Mouse (Mus musculus): ENCODE results near the gene Arhgef38. TPM values are rescaled to one million over a fixed set of nuclear protein-coding genes. Genes with fewer than 3 reads are reported as not detected.

Arhgef38 gene
- total and polyA plus RNA-seq, 3 experiments = 0.11 to 0.15 TPM; not detected in 1

- Histone ChIP-seq H3K4me3 (ENCODE audit: low read depth, low read length) (peak overlapping the region; percentile 97), H3K27me3 (ENCODE audit: insufficient read depth, low read length) (no peaks in the 10 kb centered on the region), H3K4me1 (ENCODE audit: insufficient read depth, low read depth, low read length) (peaks cover 30% of the 10 kb centered on the region), H3K9me3 (replicated peaks) (no peaks in the 10 kb centered on the region), H3K36me3 (replicated peaks) (peaks cover 13% of the 10 kb centered on the region)
- no peak for TF ChIP-seq POLR2AphosphoS5 (IDR thresholded peaks at IDR 0.05; ENCODE audit: insufficient replicate concordance, low read depth, low read length)
- no peak for TF ChIP-seq CTCF (IDR thresholded peaks at IDR 0.05; ENCODE audit: low read depth, low read length)
- TF ChIP-seq TAL1 (conservative IDR thresholded peaks at IDR 0.05; ENCODE audit: low read depth, low read length) = no peak
- no peak for TF ChIP-seq GATA1 (IDR thresholded peaks at IDR 0.05; ENCODE audit: borderline replicate concordance, low read length)
- TF ChIP-seq GATA2 (IDR thresholded peaks at IDR 0.05; ENCODE audit: borderline replicate concordance, low read depth, low read length) = no peak
- no peak for ATAC-seq (ENCODE audit: extremely low read depth, insufficient number of reproducible peaks, low FRiP score, poor library complexity, severe bottlenecking)
- no peak for DNase-seq (ENCODE audit: low spot score)
Measured at GRCm38 (mm10) chr3:133090247-133091120, 144.3 kb downstream of the Arhgef38 start.

- TF ChIP-seq CTCF (IDR thresholded peaks at IDR 0.05; ENCODE audit: low read depth, low read length) = no peak
- TF ChIP-seq GATA1 (IDR thresholded peaks at IDR 0.05; ENCODE audit: borderline replicate concordance, low read length) = no peak
- no peak for TF ChIP-seq POLR2AphosphoS5 (IDR thresholded peaks at IDR 0.05; ENCODE audit: insufficient replicate concordance, low read depth, low read length)
- no peak for TF ChIP-seq GATA2 (IDR thresholded peaks at IDR 0.05; ENCODE audit: borderline replicate concordance, low read depth, low read length)
- no peak for TF ChIP-seq TAL1 (conservative IDR thresholded peaks at IDR 0.05; ENCODE audit: low read depth, low read length)
Measured at GRCm38 (mm10) chr3:133085858-133086257, 148.9 kb downstream of the Arhgef38 start.

GRCm38 (mm10) chr3:133082736-133083135 lies 152.0 kb downstream of the Arhgef38 start:
- TF ChIP-seq CTCF (IDR thresholded peaks at IDR 0.05; ENCODE audit: low read depth, low read length) (no peak), GATA1 (IDR thresholded peaks at IDR 0.05; ENCODE audit: borderline replicate concordance, low read length) (no peak), POLR2AphosphoS5 (IDR thresholded peaks at IDR 0.05; ENCODE audit: insufficient replicate concordance, low read depth, low read length) (no peak), TAL1 (conservative IDR thresholded peaks at IDR 0.05; ENCODE audit: low read depth, low read length) (no peak), GATA2 (IDR thresholded peaks at IDR 0.05; ENCODE audit: borderline replicate concordance, low read depth, low read length) (no peak)
- no peak for DNase-seq (ENCODE audit: low spot score)
- no peaks in the 10 kb centered on the region for H3K27me3 ChIP-seq (ENCODE audit: insufficient read depth, low read length)
- no peak overlapping the region for H3K4me3 ChIP-seq (ENCODE audit: low read depth, low read length)
- peaks cover 13% of the 10 kb centered on the region for H3K4me1 ChIP-seq (ENCODE audit: insufficient read depth, low read depth, low read length)
- no peaks in the 10 kb centered on the region for H3K9me3 ChIP-seq (replicated peaks)
- peaks cover 70% of the 10 kb centered on the region for H3K36me3 ChIP-seq (replicated peaks)
- no peak for ATAC-seq (ENCODE audit: extremely low read depth, insufficient number of reproducible peaks, low FRiP score, poor library complexity, severe bottlenecking)

More at GRCm38 (mm10) chr3:133085858-133086257, 148.9 kb downstream of the Arhgef38 start:
- Histone ChIP-seq H3K27me3 (ENCODE audit: insufficient read depth, low read length) (no peaks in the 10 kb centered on the region), H3K4me3 (ENCODE audit: low read depth, low read length) (no peak overlapping the region), H3K36me3 (replicated peaks) (peaks cover 51% of the 10 kb centered on the region), H3K9me3 (replicated peaks) (no peaks in the 10 kb centered on the region), H3K4me1 (ENCODE audit: insufficient read depth, low read depth, low read length) (peaks cover 20% of the 10 kb centered on the region)
- ATAC-seq (ENCODE audit: extremely low read depth, insufficient number of reproducible peaks, low FRiP score, poor library complexity, severe bottlenecking) (peak; percentile 38; the same call in 1 of the 2 replicates), DNase-seq (ENCODE audit: low spot score) (peak; percentile 8)

GRCm38 (mm10) chr3:133075560-133075959 lies 159.2 kb downstream of the Arhgef38 start:
- ATAC-seq (ENCODE audit: extremely low read depth, insufficient number of reproducible peaks, low FRiP score, poor library complexity, severe bottlenecking) (no peak), DNase-seq (ENCODE audit: low spot score) (no peak)
- no peaks in the 10 kb centered on the region for H3K27me3 ChIP-seq (ENCODE audit: insufficient read depth, low read length)
- H3K36me3 ChIP-seq (replicated peaks) = peaks cover 69% of the 10 kb centered on the region
- H3K4me3 ChIP-seq (ENCODE audit: low read depth, low read length) = no peak overlapping the region
- H3K9me3 ChIP-seq (replicated peaks) = no peaks in the 10 kb centered on the region
- no peak for TF ChIP-seq GATA2 (IDR thresholded peaks at IDR 0.05; ENCODE audit: borderline replicate concordance, low read depth, low read length)
- no peak for TF ChIP-seq TAL1 (conservative IDR thresholded peaks at IDR 0.05; ENCODE audit: low read depth, low read length)
- no peak for TF ChIP-seq CTCF (IDR thresholded peaks at IDR 0.05; ENCODE audit: low read depth, low read length)
- no peak for TF ChIP-seq GATA1 (IDR thresholded peaks at IDR 0.05; ENCODE audit: borderline replicate concordance, low read length)
- no peak for TF ChIP-seq POLR2AphosphoS5 (IDR thresholded peaks at IDR 0.05; ENCODE audit: insufficient replicate concordance, low read depth, low read length)
- H3K4me1 ChIP-seq (ENCODE audit: insufficient read depth, low read depth, low read length) = no peaks in the 10 kb centered on the region

Other genes starting within 250 kb of the Arhgef38 start
- gene Ints12, start 143.1 kb downstream of the Arhgef38 start, total RNA-seq (2014; fragmentation: Nextera tagmentation) = 41.6 and 50.2 TPM in 2 replicates
- 21.5 and 24.3 TPM in 2 replicates for gene Ints12, start 143.1 kb downstream of the Arhgef38 start, total RNA-seq (2017)
- 1.4 and 1.8 TPM in 2 replicates for gene Ints12, start 143.1 kb downstream of the Arhgef38 start, polyA plus RNA-seq (2012)
- 59.9 and 64.0 TPM in 2 replicates for gene Gstcd, start 142.9 kb downstream of the Arhgef38 start, total RNA-seq (2014; fragmentation: Nextera tagmentation)
- 24.5 and 24.7 TPM in 2 replicates for gene Gstcd, start 142.9 kb downstream of the Arhgef38 start, total RNA-seq (2017)
- 11.8 and 14.9 TPM in 2 replicates for gene Gstcd, start 142.9 kb downstream of the Arhgef38 start, polyA plus RNA-seq (2012)
- gene Ppa2, start 75.2 kb upstream of the Arhgef38 start, total RNA-seq (2014; fragmentation: Nextera tagmentation) = 38.1 and 40.6 TPM in 2 replicates
- 115 and 145 TPM in 2 replicates for gene Ppa2, start 75.2 kb upstream of the Arhgef38 start, total RNA-seq (2017)
- 67.3 and 67.8 TPM in 2 replicates for gene Ppa2, start 75.2 kb upstream of the Arhgef38 start, polyA plus RNA-seq (2012)

Measured in G1E (cell line).